Mouse (Mus musculus): Measurements from ENCODE around the gene Rab3il1.
A peak's percentile ranks its signal among the peaks of the same experiment; 100 is the strongest.

The Rab3il1 gene

DNA sequence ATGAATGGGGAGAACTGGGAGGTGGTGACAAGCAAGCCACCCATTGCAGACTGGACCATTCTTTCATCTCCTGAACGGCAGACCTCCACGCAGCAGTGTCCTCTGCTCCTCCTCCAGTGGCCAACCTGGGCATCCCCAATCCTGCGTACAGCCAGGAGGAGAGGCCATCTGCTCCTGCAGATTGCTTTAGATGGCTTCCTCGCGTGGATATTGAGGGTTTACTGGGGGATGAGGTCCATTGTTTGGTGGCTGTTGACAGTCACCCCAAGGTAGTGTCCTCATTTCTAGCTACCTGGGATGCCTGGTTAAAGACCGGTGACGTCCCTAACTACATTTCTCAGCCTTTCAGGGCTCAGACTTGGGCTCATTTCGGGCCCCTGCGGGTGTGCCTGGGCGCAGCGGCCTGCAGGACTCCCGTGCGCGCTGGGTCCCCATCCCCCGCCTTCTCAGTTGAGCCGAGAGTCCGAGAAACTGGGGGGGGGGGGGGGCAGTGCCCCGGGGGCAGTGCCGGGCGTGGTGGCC, 39.5 kb downstream of the Rab3il1 start:
- no peak for DNase-seq (ENCODE audit: low read depth, low spot score)

- DNase-seq (ENCODE audit: low read depth, low spot score) = no peak
Measured at GRCm38 (mm10) chr19:10041388-10042148, 40.1 kb downstream of the Rab3il1 start, which contains the start of gene Fads3. TSS of gene Fads3 (plus strand) at chr19:10041569.

- no peak for DNase-seq (ENCODE audit: low read depth, low spot score)
Measured at GRCm38 (mm10) chr19:10042232-10042631, 40.8 kb downstream of the Rab3il1 start.

DNA sequence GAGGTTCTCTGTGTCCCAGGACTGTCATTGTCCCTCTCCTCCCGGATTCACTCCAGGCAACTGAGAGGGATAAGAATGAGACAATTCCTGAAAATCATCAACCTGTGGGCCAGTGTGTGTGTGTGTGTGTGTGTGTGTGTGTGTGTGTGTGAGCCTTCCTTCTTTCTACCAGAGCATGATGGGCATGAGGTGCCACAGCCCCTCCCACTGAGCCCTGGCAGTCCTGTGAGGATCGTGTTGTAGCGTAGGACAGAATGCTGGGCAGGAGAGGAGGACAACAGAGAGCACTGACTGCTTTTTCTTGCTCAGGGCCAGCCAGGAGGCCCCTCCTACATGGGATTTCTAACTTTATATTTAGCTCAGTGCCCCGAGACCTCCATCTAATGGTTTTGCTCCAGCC, 41.3 kb downstream of the Rab3il1 start:
- DNase-seq (ENCODE audit: low read depth, low spot score) = no peak

DNA sequence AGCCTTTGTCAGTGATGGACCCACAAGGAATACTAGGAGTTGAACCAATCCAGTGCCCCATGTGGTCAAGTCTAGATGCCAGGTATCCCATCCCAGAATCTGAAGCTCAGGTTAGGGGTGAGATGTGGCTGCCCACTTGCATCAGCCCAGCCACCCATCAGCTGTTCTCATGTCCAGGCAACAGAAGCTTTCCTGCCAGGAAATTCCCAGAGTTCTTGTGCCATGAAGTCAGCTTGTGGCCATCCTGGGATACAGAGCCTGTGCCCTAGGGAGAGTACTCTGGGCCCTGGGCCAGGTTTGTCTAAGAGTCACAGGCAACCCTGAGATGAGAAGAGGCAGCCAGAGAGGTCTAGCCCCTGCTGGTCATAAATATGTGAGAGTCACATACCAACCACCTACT, 42.2 kb downstream of the Rab3il1 start:
- no peak for DNase-seq (ENCODE audit: low read depth, low spot score)

DNA sequence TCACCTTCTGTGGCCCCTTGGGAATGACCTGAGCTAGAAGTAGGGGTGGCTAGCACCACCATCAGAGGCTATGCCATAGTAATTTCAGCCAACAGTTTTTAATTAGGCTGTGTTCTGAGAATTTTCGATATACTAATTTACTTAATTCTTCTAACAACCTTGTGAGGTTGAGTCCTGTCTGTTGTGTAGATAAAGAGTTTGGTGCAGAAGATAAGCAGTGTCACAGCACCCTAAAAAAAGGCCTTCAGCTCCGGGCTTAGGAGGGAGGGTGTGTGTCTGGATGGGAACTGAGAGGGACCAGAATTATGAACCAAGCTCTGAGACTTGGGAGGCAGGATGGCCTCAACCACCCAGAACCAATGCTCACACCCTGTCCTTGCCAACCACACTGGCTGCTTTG, 44.2 kb downstream of the Rab3il1 start:
- no peak for DNase-seq (ENCODE audit: low read depth, low spot score)

- DNase-seq (ENCODE audit: low read depth, low spot score) = no peak
Measured at GRCm38 (mm10) chr19:10046346-10046745, 44.9 kb downstream of the Rab3il1 start.

DNA sequence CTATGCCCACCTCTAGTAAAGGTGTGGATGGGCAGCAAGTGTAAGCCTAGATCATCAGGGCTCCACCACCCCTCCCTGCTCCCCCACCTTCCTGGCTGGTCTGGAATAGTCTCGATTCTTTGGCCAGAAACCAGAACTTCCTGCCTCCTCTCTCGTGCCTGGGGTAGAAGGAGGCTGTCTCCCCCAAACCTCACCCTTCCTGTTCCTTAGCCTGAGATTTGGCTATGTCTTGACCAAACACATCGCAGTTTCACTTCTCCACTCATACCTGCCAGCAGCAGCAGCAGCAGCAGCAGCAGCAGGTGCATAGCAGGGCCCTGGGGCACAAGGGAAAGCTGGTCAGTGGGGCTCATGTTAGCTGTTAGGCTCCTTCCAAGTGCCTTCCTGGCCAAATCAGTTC, 45.5 kb downstream of the Rab3il1 start:
- DNase-seq (ENCODE audit: low read depth, low spot score) = no peak

DNA sequence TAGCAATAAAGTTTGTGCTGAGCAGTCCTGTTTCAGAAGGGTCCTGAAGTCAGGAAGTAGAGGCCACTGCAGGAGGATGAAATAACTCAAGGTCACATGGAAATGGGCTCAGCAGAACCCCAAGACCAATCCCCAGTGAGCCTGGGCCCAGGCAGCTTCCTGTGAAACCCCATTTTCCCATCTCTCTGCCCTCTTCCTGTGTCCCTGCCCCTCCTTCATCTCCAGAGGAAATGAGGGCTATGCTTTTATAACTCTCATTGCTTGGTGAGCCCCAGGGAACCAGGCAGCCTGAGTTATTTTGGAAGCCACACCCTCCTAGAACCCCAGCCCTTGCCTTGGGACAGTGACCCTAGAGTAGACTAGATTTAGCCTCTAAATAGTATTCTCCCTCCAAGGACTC, 48.1 kb downstream of the Rab3il1 start:
- no peak for DNase-seq (ENCODE audit: low read depth, low spot score)

GRCm38 (mm10) chr19:10050438-10050837, 49.0 kb downstream of the Rab3il1 start:
- no peak for DNase-seq (ENCODE audit: low read depth, low spot score)

GRCm38 (mm10) chr19:10052698-10053097, 51.2 kb downstream of the Rab3il1 start:
- DNase-seq (ENCODE audit: low read depth, low spot score) = no peak

DNA sequence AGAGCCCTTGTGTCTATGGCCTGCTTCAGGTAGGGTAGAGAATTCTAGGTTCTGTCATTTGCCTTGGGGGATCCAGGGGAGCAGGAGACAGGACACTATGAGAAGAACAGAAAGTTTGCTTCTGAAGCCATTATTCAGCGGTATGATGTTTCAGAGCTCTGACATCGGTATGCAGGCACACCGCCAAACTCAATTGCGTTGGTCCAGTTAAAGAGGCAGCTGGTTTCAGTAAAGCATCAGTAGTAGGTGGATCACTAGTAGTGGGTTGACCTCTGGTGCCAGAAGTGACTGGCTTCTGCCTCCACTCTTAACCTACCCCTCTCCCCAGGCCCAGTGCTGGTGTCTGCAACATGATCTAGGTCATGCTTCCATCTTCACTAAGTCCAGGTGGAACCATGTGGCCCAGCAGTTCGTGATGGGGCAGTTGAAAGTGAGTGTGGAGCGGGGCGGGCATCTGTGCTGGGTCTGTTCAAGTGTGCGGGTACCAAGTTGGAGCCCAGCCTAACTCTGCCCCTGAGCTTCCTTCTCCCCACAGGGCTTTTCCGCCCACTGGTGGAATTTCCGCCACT, 52.3 kb downstream of the Rab3il1 start:
- no peak for DNase-seq (ENCODE audit: low read depth, low spot score)

DNA sequence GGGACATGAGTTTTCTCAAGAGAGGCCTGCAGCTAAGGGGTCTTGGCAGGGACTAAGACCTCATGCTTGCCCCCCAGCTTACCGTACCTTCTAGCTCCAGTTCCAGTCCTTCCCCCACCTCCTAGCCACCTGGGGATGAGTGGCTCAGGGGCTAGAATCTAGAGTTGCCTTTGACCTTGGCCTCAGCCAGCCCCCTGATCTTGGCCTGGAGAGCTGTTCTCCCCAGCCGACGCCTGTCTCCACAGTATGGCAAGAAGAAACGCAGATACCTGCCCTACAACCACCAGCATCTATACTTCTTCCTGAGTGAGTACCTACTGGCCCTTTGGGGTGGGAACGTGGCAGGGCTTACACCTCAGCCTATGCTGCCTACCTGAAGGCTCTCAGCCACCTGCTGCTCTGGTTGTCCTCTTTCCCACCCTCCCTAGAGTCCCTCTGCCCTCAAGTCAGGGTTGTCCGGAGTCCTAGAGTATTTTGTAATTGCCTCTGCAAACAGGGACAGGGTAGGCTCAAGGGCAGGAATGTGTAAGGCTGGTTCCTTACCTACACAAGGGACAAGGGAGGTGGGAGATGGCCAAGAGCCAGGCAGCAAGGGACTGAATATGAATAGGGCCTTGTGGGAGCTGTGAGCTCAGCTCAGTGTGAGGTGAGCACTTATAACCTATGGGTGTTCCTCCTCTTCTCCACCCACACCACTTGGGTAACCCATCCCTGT, 53.0 kb downstream of the Rab3il1 start:
- no peak for DNase-seq (ENCODE audit: low read depth, low spot score)

DNA sequence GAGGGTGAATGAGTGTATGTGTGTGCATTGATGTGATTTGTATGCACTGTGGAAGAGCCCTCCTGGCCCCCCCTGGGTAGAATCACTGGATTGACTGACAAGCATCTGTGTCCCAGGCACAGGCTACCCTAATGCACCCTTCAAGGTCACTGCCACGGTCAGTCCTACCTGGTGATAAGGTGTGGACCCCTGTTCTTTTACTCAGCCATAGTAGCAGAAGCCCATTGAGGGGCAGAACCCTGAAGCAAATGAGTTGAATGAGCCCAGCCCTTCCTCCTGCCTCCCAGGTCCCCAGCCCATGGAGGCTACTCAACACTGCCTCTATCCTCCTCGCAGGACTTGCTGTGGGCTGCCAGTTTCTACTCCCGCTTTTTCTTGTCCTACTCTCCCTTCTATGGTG, 53.8 kb downstream of the Rab3il1 start:
- DNase-seq (ENCODE audit: low read depth, low spot score) = no peak

DNA sequence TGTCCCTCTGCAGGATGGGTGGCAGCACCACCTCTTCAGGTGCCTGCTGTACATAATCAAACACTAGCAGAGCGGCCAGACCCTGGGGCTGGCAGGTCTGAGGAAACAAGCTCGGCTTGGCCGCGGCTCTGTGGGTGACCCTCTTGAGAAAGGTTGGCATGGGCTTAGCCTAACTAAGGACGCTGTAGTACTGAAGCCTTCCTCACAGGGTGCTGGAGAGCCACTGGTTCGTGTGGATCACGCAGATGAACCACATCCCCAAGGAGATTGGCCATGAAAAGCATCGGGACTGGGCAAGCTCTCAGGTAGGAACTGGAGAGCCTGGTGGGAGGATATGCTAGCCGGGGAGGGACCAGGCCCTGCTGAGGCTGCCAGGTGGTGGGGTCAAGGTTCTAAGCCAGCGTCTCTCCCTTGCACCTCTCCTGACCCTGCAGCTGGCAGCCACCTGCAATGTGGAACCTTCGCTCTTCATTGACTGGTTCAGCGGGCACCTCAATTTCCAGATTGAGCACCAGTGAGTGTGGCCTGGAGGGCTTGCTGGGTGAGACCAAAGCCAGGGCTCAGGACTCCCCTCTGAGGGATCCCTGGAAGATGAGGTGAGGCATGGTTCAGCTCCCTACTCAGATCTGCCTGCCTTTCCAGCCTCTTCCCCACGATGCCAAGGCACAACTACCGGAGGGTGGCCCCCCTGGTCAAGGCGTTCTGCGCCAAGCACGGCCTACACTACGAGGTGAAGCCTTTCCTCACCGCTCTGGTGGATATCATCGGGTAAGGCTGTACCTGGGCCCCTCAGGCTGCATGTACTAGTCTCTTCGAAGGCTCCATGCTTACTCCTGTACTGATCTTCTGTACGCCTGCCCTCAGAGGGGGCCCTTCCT, 54.6 kb downstream of the Rab3il1 start:
- peak; percentile 28 for DNase-seq (ENCODE audit: low read depth, low spot score)

DNA sequence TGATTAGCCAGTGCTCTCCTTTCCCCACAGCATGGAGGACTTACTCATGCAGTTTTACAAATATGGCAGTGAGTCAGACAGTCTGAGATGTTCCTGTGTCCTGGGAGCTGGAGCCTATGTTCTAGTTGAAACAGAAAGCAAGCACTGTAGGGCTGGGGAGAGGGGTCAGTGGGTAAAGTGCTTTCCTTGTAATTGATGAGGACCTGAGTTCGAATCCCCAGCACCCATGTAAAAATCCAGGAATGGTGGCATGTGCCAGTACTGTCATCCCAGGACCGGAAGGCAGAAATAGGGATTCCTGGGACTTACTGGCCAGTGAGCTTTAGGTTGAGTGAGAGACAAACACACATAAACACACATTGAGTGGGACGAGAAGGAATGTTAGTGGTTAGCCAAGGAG, 55.2 kb downstream of the Rab3il1 start:
- DNase-seq (ENCODE audit: low read depth, low spot score) = no peak

- DNase-seq (ENCODE audit: low read depth, low spot score) = no peak
Measured at GRCm38 (mm10) chr19:10057486-10058351, 56.2 kb downstream of the Rab3il1 start.

DNA sequence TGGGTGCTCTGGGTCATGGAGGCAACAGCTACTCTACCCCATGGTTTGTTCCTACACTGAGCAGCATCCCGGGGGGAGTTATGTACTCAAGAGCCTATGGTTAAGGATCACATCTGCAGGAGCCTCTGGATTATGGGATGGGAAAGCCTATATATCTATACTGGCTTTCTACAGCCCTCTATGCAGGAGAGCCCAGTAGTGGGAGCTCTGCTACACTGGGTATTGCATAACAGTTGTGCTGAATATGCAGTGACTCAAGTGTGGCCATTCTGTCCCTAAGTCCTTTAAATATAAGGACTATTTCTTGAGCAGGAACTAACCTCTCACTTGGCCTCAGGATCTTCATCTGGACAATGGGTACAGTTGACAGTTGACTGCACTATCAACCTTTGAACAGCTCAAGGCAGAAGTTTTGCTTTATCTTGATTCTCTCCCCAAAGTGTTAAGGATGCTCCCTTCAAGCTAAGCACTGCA, 56.9 kb downstream of the Rab3il1 start:
- no peak for DNase-seq (ENCODE audit: low read depth, low spot score)

- no peak for DNase-seq (ENCODE audit: low read depth, low spot score)
Measured at GRCm38 (mm10) chr19:10058876-10059427, 57.5 kb downstream of the Rab3il1 start.

DNA sequence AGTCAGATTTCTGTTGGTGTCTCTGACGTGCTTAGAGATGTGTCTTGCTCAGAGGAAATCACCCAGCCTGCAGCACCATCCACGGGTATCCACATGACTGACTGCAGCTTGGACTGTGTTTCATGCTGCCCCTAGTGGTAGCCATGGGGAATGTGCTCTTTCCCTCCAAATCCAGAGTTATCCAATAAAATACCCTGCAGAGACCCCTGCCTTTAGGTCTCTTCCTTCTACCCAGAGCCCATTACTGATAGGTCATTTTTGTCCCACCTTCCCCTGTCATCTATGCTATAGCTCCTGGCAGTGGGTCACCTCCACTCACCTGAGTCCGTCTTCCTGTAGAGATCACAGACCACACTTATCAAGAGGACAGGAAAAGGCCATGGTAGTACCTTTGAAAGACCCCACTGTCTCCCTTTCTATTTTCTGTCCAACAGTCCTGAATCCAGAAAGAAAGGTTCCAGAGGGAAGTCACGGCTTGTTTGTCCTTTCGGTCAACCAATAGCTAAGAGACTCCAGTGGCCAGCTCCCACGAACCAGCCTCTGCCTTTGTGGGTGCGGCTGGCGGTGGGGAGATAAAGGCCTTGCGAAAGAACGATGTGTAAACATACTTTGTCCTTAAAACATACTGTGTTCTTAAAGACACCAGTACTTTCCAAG, 58.6 kb downstream of the Rab3il1 start:
- peak; percentile 73 for DNase-seq (ENCODE audit: low read depth, low spot score)

Measured in ES-CJ7 (cell line).